Mouse (Mus musculus) G1E (cell line): ENCODE data around the gene Orc5.

Experiments used
- CTCF ChIP-seq: IDR thresholded peaks from 2 replicates; pipeline ENCODE4 v1.5.1; 2012; ENCODE audit warnings: low read depth, low read length, inconsistent platforms, mixed read lengths
- GATA1 ChIP-seq: IDR thresholded peaks from 2 replicates; pipeline ENCODE4 v1.6.1; 2012; ENCODE audit warnings: borderline replicate concordance, low read length, inconsistent platforms, mixed read lengths
- GATA2 ChIP-seq: IDR thresholded peaks from 2 replicates; pipeline ENCODE4 v1.6.1; 2012; ENCODE audit warnings: low read depth, low read length, inconsistent platforms, borderline replicate concordance
- TAL1 ChIP-seq: conservative IDR thresholded peaks from 2 replicates; pipeline ENCODE4 v1.6.1; 2012; ENCODE audit warnings: low read depth, low read length, inconsistent platforms, mixed read lengths

- TF ChIP-seq GATA1 (no peak), CTCF (no peak), GATA2 (no peak), TAL1 (no peak)
These were observed 41.7 kb downstream of the Orc5 start for GRCm38 (mm10) chr5:22508560-22508959.
